Mouse (Mus musculus) kidney, adult 2 months (tissue): ENCODE data around the gene Hhat. TPM values are rescaled to one million over a fixed set of nuclear protein-coding genes. Genes with fewer than 3 reads are reported as not detected.

ENCODE experiments used
- DNase-seq: peaks from one replicate; pipeline ENCODE4 v3.0.0; 2021
- H3K27ac ChIP-seq: fragments of 200-500 bp; 2 replicates; pipeline ENCODE4 v1.5.1; 2012; ENCODE audit warnings: low read depth, low read length, control low read depth, inconsistent platforms; ENCODE audit not compliant: insufficient read depth
- H3K27me3 ChIP-seq: fragments of 200-500 bp; replicated peaks from 2 replicates; pipeline ENCODE4 v1.6.1; 2012; ENCODE audit warnings: mild to moderate bottlenecking, moderate library complexity, low read length, inconsistent platforms; ENCODE audit not compliant: control insufficient read depth, insufficient read depth
- H3K36me3 ChIP-seq: fragments of 200-500 bp; 2 replicates; pipeline ENCODE4 v1.6.1; 2012; ENCODE audit warnings: mild to moderate bottlenecking, moderate library complexity, low read length, inconsistent platforms; ENCODE audit not compliant: control insufficient read depth, insufficient read depth
- H3K4me1 ChIP-seq: fragments of 200-500 bp; 2 replicates; pipeline ENCODE4 v1.6.1; 2011; ENCODE audit warnings: low read length; ENCODE audit not compliant: control insufficient read depth, insufficient read depth
- H3K4me3 ChIP-seq: fragments of 200-500 bp; 2 replicates; pipeline ENCODE4 v1.5.1; 2011; ENCODE audit warnings: mild to moderate bottlenecking, low read depth, low read length, control low read depth; ENCODE audit not compliant: insufficient read depth
- CTCF ChIP-seq: fragments of 200-500 bp; conservative IDR thresholded peaks from 2 replicates; pipeline ENCODE4 v1.5.1; 2011; ENCODE audit warnings: low read depth, mild to moderate bottlenecking, control low read depth, low read length, moderate library complexity, mixed read lengths; ENCODE audit not compliant: insufficient read depth, insufficient read length
- POLR2A ChIP-seq: fragments of 200-500 bp; IDR thresholded peaks from one replicate; pipeline ENCODE4 v1.6.1; 2011; ENCODE audit warnings: low read depth, low read length, control low read depth
- WGBS: fragments of 180-500 bp; shearing (Covaris S2); methylation state at CpG from one replicate; pipeline ENCODE4 v1.1.7; 2018; 5-methylcytosine and 5-hydroxymethylcytosine counted together
- polyA plus RNA-seq: library from polyadenylated mRNA; depleted of rRNA; stranded (reverse); fragments of >200 nt; gene quantifications from 2 replicates; pipeline ENCODE4 v1.2.3, GENCODE M21; 2012

Hhat gene
- polyA plus RNA-seq, 1 experiment, result 4.9 TPM

DNA sequence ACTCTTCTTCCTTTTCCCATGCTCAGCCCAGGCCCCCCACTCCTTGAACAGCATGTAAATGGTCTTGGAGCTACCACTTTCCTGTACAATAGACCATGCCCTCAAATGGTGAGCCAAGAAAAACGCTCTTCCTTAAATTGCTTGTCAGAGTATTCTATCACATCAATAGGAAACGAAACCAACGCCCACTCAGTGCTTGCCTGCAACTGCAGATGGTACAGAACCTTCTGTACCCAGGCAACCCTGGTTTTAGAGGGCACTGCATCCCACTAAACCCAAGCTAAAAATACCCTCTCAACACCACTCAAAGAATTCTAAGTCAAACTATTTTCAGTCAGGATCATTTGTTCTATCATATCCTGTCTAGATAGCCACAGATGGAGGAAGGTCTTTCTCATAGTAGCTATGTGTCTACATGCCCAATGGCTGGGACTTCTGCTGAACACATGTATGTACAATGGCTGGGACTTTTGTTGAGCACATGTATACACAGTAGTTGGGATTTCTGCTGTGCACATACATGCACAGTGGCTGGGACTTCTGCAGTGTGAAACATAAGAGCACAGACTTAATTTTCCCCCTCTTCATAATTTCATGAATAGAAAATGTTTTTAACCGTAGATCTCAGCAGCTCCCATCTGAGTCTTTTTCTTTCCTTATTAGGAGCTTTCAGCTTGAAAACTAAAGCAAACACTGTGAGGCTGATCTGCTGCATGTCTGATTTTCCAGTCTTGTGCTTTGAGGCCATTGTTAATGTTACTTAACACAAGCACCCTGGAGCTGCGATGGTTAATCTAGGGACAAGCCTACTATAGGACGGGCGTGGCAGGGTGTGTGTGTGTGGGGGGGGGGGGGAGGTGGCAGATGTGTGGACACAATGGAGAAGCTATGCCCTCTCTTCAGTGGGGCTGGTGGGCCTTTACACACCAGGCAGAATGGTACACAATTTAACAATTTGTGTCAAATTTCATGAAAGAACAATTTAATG lies 7.8 kb downstream of the Hhat start:
- H3K36me3 ChIP-seq, result no peaks in the 10 kb centered on the region
- 74% methylated on average over 7 of the region's 7 CpGs for WGBS
- H3K4me3 ChIP-seq, result no peak overlapping the region
- no peak for TF ChIP-seq CTCF
- no peak for TF ChIP-seq POLR2A
- H3K27ac ChIP-seq, result no peak overlapping the region
- H3K27me3 ChIP-seq, result no peaks in the 10 kb centered on the region
- H3K4me1 ChIP-seq, result no peaks in the 10 kb centered on the region
- DNase-seq, result no peak

DNA sequence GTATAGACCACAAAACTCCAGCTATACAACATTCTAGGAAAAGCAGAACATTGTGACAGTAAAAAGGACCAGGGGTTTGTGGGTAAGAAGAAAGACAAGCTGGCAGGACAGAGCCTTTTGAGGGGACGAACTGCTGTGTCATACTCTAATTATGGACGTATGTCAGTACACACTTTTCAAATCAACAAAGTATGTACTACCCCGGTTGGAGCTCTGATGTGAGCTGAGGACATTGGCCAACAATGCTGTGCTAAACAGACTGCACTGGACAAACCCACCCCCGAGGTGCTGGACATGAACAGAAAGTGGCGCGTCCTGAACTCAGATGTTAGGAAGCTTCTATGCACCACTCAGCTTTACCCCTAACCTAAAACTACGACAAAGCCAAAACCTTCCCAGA lies 14.3 kb downstream of the Hhat start:
- TF ChIP-seq CTCF (no peak), POLR2A (no peak)
- Histone ChIP-seq H3K4me3 (no peak overlapping the region), H3K36me3 (no peaks in the 10 kb centered on the region), H3K27ac (no peak overlapping the region), H3K27me3 (no peaks in the 10 kb centered on the region), H3K4me1 (peaks cover 13% of the 10 kb centered on the region)
- 89% methylated on average over 7 of the region's 7 CpGs for WGBS
- no peak for DNase-seq

DNA sequence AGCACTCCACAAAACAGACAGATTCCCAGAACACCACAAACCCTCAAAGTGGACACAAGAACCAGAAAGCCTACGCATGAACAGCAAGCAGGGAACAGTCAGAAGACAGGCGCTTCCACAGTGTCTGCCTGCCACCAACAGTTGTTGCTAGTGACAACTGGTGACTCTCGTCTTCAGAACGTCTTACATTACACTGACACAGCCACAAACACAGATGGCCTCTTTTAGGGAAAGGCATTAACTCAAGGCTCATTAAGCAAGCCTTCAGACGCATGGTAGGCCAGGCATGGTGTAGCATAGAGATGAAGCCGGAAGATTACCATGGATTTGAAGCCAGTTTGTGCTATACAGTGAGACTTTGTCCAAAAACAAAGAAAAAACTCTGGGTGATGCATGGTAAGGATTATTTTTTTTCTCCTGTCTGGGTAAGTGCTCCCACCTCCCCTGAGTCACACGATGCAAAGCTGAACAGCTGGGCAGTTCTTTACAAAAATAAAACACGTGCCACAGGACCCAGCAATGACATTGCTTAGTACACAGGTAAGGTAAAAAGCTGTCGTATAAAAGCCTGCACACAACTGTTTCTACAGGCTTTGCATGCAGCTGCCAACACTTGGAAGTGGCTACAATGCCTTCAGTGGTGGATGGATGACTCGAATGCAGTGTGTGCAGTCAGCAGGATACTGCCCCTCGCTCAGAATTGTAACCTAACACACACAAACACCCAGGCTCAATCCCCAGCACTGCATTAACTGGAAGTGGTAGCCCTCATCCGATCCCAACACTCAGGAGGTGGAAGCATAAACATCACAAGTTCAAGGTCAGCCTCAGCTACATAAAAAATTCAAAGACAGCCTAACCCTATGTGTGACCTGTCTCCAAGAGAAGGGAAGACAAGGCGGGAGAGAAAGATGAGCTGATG lies 15.1 kb downstream of the Hhat start:
- TF ChIP-seq POLR2A, result no peak
- no peak for TF ChIP-seq CTCF
- Histone ChIP-seq H3K4me1 (peaks cover 13% of the 10 kb centered on the region), H3K27ac (no peak overlapping the region), H3K27me3 (no peaks in the 10 kb centered on the region), H3K36me3 (no peaks in the 10 kb centered on the region), H3K4me3 (no peak overlapping the region)
- 76% methylated on average over 13 of the region's 13 CpGs for WGBS
- DNase-seq, result no peak

DNA sequence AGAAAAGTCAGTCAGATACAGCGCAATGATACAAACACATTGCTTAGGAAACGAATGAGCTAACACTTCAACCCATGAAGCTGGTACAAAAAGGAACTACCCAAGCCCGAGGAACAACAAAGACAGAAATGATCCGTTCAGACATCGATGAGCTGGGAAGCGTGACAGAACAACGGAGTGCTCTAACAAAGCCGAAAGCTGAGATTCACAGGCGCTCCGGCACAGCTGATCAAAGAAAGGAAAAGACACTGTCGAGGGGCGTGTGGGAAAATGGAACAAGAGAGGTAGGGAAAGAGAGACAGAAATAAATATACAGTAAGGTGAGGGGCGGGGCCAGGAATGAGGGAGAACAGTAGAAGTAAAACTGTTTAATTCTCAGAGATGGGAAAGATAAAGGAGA lies 15.8 kb downstream of the Hhat start:
- H3K4me1 ChIP-seq, result peaks cover 13% of the 10 kb centered on the region
- no peaks in the 10 kb centered on the region for H3K36me3 ChIP-seq
- H3K27ac ChIP-seq, result no peak overlapping the region
- no peak for DNase-seq
- TF ChIP-seq POLR2A, result no peak
- TF ChIP-seq CTCF, result no peak
- H3K27me3 ChIP-seq, result no peaks in the 10 kb centered on the region
- 74% methylated on average over 13 of the region's 13 CpGs for WGBS
- H3K4me3 ChIP-seq, result no peak overlapping the region

DNA sequence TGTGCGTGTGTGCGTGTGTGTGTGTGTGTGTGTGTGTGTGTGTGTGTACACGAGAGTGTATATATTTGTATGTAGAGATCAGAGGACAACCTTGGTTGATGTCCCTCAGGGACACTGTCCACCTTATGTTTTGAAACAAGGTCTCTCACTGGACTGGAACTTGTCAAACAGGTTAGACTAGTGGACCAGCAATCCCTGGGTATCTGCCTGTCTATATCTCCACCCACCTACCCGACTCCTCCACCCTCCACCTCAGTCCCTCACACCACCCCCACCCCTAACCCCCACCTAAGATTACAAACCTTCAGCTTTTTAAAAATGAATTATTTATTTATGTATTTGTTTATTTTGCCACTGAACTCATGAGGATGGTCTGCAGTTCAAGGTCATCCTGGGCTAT lies 16.8 kb downstream of the Hhat start:
- Histone ChIP-seq H3K4me1 (peaks cover 13% of the 10 kb centered on the region), H3K4me3 (no peak overlapping the region), H3K27me3 (no peaks in the 10 kb centered on the region), H3K36me3 (no peaks in the 10 kb centered on the region), H3K27ac (no peak overlapping the region)
- DNase-seq, result no peak
- TF ChIP-seq CTCF (no peak), POLR2A (no peak)
- WGBS, result 83% methylated on average over 4 of the region's 4 CpGs

DNA sequence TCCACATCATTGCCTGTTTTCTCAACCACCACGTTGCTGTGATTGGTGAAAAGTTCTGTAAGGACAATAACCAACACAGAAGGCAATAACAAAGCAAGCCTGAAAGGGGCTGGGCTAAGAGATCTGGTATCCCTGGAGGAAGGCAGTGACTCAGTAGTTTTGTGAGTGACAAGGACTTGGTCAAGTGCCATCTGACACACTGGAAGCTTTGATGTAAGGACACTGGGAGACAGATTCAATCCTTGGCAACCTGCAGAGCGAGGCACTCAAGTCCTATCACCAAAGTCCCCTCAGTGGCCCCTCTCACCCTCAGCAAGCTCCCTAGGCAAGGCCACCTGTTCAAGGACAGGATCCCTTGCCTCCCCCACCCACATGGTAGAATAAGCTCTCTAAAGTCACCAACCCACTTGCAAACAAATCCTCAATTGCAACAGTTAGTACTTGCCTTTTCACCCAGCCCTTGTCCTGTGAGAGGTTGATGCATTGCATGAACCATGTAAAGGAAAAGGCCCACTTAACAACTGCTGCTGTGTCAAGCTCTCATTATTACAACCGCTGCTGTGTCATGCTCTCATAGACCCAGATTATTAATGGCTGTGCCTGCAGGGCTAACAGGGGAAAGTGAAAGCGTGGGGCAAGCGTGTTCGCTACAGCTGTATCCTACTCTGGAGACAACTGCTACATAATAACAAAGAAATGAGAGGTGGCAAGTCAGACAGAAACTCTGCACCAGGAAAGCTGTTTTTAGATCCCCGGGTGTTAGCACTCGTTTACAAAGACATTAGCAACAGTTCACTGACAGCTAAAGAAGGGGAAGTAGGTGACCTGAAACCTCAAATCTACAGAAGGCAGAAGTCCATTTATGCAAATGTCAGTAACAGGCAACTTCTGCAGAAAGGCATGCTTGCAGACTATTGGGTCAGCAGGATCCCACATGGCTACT lies 18.1 kb downstream of the Hhat start:
- Histone ChIP-seq H3K36me3 (no peaks in the 10 kb centered on the region), H3K27ac (peak overlapping the region; percentile 9; the same call in 1 of the 2 replicates), H3K27me3 (no peaks in the 10 kb centered on the region), H3K4me3 (peak overlapping the region; percentile 3; the same call in 1 of the 2 replicates), H3K4me1 (peaks cover 13% of the 10 kb centered on the region)
- no peak for TF ChIP-seq POLR2A
- TF ChIP-seq CTCF, result no peak
- peak; percentile 49 for DNase-seq
- 24% methylated on average over 8 of the region's 8 CpGs for WGBS
